Mouse (Mus musculus) embryo, embryonic 9.5 days (tissue): ENCODE results near the gene Prm3.
A peak's percentile ranks its signal among the peaks of the same experiment; 100 is the strongest.

Experiments
- DNase-seq: peaks from one replicate; pipeline ENCODE4 v3.0.0-alpha.2; 2017; ENCODE audit errors: extremely low spot score

Gene Prm3

GRCm38 (mm10) chr16:10770531-10771325 is 20.0 kb downstream of the Prm3 start:
- DNase-seq: no peak

DNA sequence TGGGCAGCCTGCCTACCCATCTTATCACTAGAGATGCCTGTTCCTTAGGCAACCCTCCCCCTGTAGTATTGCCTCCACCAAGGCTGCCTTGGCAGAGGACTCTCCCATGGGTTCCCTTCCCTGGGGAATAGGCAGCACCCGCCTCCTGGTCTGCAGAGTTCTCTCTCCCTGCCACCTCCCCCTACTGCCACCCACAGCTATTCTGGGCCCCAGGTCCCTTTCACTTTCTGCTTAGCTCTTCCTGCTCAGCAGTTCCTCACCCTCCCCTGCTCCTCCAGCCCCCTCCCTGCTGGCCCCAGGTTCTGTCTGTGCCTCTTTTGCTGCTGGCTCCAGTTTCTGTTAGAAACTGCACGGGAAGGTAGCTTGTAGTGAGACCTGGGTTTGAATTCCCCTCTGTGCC is 21.1 kb downstream of the Prm3 start:
- DNase-seq: no peak

GRCm38 (mm10) chr16:10768821-10769220 is 21.9 kb downstream of the Prm3 start:
- DNase-seq: no peak

DNA sequence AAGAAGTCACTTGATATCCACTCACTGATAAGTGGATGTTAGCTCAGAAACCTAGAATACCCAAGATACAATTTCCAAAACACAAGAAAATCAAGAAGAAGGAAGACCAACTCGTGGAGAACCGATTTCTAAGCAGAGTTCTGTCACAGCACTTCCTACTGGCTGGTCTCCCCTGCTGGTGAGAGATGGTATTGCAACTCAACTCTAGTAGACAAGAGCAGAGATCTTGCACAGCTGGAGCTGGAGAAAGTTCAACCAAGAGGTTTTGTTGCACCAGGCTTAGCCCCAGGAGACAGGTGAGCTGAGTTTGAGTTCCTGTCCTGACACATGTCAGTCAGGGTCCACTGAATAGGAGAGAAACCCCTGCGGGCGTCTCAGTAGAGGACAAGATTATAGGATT is 23.6 kb downstream of the Prm3 start:
- DNase-seq: peak; percentile 72

DNA sequence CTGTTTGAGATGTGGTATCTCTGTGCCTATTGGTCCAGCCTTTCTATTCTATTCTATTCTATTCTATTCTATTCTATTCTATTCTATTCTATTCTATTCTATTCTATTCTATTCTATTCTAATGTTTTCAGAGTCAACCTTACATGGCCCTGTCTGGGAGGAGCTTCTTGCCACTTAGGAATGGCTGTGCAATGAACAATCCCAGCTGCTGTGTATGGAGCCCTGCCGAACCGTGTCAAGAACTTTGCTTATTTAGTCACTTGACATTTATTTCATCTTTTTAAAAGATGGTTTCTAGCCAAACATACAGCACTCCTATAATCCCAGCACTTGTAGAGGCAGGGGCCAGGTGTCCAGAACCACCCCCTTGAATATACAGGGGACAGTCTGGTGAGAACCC is 26.4 kb downstream of the Prm3 start:
- no peak for DNase-seq

DNA sequence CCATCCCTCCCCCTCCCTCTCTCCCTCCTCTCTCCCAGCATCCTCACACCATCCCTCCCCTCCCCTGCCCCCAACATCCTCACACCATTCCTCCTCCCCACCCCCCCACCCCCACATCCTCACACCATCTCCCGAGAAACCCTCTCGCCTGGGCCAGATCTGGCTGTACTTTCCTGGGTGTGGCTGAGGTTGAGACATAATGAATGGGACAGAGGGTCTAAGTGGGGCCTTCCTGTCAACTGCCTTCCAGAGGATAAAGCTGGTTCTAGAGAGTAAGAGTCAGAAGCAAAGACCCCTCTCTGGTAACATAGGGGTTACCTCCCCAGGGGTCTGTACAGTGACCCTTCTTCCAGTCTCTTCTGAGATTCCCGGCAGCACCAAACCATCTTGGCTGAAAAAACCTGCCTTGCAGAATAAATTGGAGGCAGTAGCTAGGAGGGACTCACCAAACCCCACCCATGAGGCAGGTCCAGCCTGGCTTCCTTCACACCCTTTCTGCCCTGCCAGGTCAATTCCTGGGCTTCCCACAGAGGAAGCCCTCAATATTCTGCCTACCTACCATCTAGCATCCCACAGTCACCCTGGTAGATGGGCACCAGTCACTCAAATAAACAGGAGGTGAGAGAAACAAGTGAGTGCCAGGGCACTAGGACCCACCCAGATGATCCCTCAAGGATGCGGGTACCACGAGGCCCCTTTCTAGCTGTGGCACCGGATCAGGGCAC is 27.0 kb downstream of the Prm3 start:
- no peak for DNase-seq

- no peak for DNase-seq
Measured at GRCm38 (mm10) chr16:10762569-10763180, 28.0 kb downstream of the Prm3 start.

GRCm38 (mm10) chr16:10761182-10761581 is 29.5 kb downstream of the Prm3 start:
- DNase-seq: no peak

DNA sequence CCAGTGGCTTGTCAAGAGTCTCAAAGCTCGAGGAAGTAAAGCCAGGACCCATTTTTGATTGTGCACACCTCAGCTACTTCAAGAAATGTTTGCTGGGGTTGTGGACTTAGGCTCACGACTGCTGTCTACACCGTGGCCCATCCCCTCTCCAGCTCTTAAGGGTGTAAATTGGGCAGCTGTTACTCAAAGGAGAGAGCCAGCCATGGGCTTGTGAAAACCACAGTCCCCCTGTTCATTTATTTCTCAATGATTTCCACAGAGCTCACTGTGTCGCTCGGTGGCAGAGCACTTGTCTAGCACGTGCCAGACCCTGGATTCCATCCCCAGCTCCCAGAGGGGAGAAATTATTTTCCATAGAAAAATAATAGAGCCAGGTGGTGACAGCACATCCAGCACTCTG is 34.5 kb downstream of the Prm3 start:
- no peak for DNase-seq

DNA sequence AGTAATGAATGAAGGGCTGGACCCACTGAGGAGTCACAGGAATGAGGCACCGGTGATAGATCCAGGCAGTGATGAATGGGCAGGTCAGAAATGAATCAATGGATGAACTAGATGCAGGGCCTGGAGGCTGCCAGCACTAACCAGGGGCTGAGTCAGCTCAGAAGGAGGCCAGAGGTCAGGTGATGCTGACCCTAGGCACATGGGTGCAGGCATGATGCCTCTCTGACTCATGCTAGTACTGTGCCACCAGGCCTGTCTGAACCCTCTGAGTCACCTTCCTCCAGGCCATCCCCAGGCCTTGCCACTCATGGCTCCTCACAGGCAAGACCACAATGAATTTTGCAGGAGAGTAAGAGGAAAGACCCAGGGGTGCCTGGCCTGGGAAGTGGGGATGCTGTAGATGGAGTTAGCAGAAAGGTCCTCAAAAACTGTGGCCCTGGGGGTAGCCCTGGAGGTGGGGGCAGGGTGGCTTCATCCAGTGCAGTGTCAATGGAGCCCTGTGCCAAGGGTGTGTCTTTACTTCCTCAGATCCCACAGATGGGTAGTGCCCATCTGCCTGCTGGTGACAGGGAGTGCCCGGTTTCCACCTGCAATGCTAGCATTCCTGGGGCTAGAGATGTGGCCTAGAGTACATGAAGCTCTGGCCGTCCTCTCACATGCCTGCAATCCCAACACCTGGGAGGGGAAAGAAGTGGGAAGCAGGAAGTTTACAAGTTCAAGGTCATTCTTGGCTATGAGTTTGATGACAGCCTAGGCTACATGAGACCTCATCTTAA is 36.0 kb downstream of the Prm3 start:
- DNase-seq: no peak

GRCm38 (mm10) chr16:10749824-10750223 is 40.9 kb downstream of the Prm3 start:
- no peak for DNase-seq

DNA sequence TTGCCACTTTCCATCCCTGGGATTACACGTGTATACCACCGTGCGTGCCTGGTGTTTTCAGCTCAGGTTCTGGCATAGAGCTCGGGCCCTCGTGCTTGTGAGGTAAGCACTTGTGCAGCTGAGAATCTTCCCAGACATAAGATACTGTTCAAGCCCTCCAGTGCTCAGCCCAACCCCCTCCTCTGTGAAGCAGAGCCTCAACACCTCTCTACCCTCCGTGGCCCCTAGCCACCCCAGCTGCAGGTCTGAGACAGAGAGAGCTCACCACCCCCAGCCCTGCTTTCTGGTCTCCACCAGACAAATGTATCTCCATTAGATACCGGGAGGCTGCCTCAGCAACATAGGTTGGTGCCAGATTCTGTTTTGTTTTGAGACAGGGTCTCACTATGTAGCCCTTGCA is 41.5 kb downstream of the Prm3 start:
- no peak for DNase-seq

GRCm38 (mm10) chr16:10741082-10741481 is 49.6 kb downstream of the Prm3 start:
- no peak for DNase-seq
